14 mouse cellular contexts compared by ENCODE assay signal in the genomic region with DNA sequence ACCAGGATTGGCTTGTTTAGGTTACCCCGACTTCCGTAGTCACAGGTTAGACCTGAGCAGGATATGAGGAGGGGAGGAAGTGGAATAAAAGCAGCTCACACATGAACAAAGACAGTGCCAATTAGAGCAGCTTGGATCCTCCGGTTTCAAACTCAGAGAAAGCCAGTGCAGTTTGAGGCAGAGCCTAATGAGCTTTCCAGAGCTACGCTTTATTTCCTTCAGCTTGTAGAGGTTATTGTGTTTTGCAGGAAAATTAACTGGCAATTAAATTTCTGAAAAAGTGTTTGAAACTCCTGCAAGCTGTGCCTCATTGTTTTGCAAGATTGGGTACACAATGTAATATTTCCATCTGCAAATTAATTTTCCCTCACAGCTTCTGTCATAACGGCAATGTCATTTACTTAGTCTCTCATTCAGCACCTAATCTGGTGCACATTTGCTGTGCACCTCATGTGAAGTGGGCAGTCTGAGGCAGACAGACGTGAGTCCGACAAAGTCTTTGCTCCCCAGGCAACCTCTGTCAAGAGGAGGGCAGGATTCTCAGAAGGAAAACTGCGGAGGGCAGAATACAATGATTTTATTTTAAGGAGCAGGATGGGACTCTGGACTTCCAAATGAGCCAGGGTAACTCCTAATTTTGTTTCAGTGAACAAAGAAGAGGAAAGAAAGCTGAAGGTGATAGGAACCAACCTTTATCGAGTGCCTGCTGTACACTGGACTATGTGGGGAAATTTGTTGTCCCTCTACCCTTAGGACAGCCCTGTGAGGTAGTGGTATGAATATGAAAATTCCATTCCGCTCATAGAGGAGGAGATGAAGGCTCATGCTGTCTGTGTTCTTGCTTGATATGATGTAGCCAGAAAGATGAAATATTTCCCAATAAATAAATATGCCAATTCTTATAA.
A peak's percentile ranks its signal among the peaks of the same experiment; 100 is the strongest.
DNase-seq lines count a peak whose midpoint lies in the region; ATAC-seq and TF ChIP-seq lines count a peak whose summit lies in the region.
"Had no signal": no experiment of that assay in that cellular context is flagged by ENCODE, and none has a peak within 500 bp of the region (broad histone marks: within the 10 kb centered on the region; RNA-seq: fewer than 3 reads in every experiment).

No protein-coding gene starts in this region.

- peak overlapping the region; percentile 54 for H3K27ac ChIP-seq in heart, adult 2 months
- peak overlapping the region; percentile 44; the same call in 1 of the 2 replicates for H3K27ac ChIP-seq in left cerebral cortex, adult 2 months
- peak overlapping the region; percentile 83 for H3K27ac ChIP-seq in forebrain, embryonic 16.5 days (ENCODE audit: low read length)
- H3K27ac ChIP-seq in olfactory bulb, adult 2 months (ENCODE audit: insufficient read depth, low read depth, low read length), result peak overlapping the region; percentile 48; the same call in 1 of the 2 replicates
- H3K27ac ChIP-seq: limb, embryonic 10.5 days; liver, embryonic 15.5 days had no signal

- no peaks in the 10 kb centered on the region for H3K9me3 ChIP-seq in forebrain, embryonic 16.5 days (ENCODE audit: control insufficient read depth, low read length)
- H3K9me3 ChIP-seq: limb, embryonic 10.5 days; liver, embryonic 15.5 days had no signal

- H3K27me3 ChIP-seq in heart, adult 2 months (ENCODE audit: control insufficient read depth, insufficient read depth, low read length), result no peaks in the 10 kb centered on the region
- H3K27me3 ChIP-seq in forebrain, embryonic 16.5 days (replicated peaks; ENCODE audit: control insufficient read depth, insufficient read depth, low read length), result no peaks in the 10 kb centered on the region
- H3K27me3 ChIP-seq: liver, embryonic 15.5 days had no signal

- ATAC-seq in forebrain, embryonic 16.5 days, result peak; percentile 82
- ATAC-seq: inflammation-experienced regulatory T-cells, adult 6 months had no signal

- no peaks in the 10 kb centered on the region; the same call in 1 of the 2 replicates for H3K79me2 ChIP-seq in heart, adult 2 months (replicated peaks; ENCODE audit: control insufficient read depth, insufficient read depth, low read length)

- no peak overlapping the region; the same call in 1 of the 2 replicates for H3K4me3 ChIP-seq in heart, adult 2 months
- H3K4me3 ChIP-seq in left cerebral cortex, adult 2 months, result no peak overlapping the region
- no peak overlapping the region for H3K4me3 ChIP-seq in forebrain, embryonic 16.5 days (replicated peaks; ENCODE audit: low read length)
- H3K4me3 ChIP-seq in olfactory bulb, adult 2 months (ENCODE audit: insufficient read depth, low read depth, low read length), result no peak overlapping the region
- H3K4me3 ChIP-seq: limb, embryonic 10.5 days; liver, embryonic 15.5 days had no signal

- no peak overlapping the region for H3K4me2 ChIP-seq in forebrain, embryonic 16.5 days (ENCODE audit: low read length)
- H3K4me2 ChIP-seq: liver, embryonic 15.5 days had no signal

- 42% methylated on average over 10 of the region's 10 CpGs for WGBS in heart, adult 2 months
- 13% methylated on average over 10 of the region's 10 CpGs for WGBS in forebrain, embryonic 16.5 days
- WGBS in olfactory bulb, adult 2 months, result 50% methylated on average over 10 of the region's 10 CpGs

- H3K36me3 ChIP-seq in heart, adult 2 months (ENCODE audit: control insufficient read depth, insufficient read depth, low read length), result no peaks in the 10 kb centered on the region
- no peaks in the 10 kb centered on the region for H3K36me3 ChIP-seq in forebrain, embryonic 16.5 days (ENCODE audit: control insufficient read depth, insufficient read depth)
- H3K36me3 ChIP-seq: G1E; limb, embryonic 10.5 days; liver, embryonic 15.5 days had no signal

- TF ChIP-seq POLR2A in heart, adult 2 months (IDR thresholded peaks at IDR 0.05; ENCODE audit: insufficient read depth, low read depth, low read length), result no peak
- TF ChIP-seq POLR2A in olfactory bulb, adult 2 months (IDR thresholded peaks at IDR 0.05; ENCODE audit: insufficient read depth, low read depth, low read length), result no peak

- H3K9ac ChIP-seq in heart, adult 2 months (ENCODE audit: low read depth, low read length), result no peak overlapping the region
- H3K9ac ChIP-seq in forebrain, embryonic 16.5 days (replicated peaks; ENCODE audit: low read depth, low read length), result peak overlapping the region; percentile 42; the same call in 1 of the 2 replicates
- H3K9ac ChIP-seq: liver, embryonic 15.5 days had no signal

- peak in 1 of 2 experiments; percentile 27 for DNase-seq in heart, adult 2 months
- no peak for DNase-seq in heart, postnatal 4 days
- DNase-seq in left cerebral cortex, adult 2 months (ENCODE audit: extremely low spot score in 1 of 2, low spot score in 2 of 2), result no peak
- no peak for DNase-seq in left cerebral cortex, postnatal 14 days (ENCODE audit: low spot score in 2 of 2)
- no peak for DNase-seq in urinary bladder, postnatal 36 days (ENCODE audit: low spot score in 2 of 2)
- no peak for DNase-seq in kidney, adult 18-20 months
- DNase-seq: cerebellum, adult 8-10 months; kidney, postnatal 36 days had no signal

- no peak for TF ChIP-seq CTCF in heart, adult 2 months (IDR thresholded peaks at IDR 0.05)
- no peak for TF ChIP-seq CTCF in left cerebral cortex, adult 2 months (IDR thresholded peaks at IDR 0.05)
- TF ChIP-seq CTCF in olfactory bulb, adult 2 months (IDR thresholded peaks at IDR 0.05; ENCODE audit: insufficient read depth, low read depth, low read length), result no peak

- intact Hi-C loops in heart, adult 2 months (cut with DNase I), result loop anchor here (5.0 kb wide), 1 partner anchor 69 kb away; no protein-coding TSS in a partner anchor
- intact Hi-C loops in left cerebral cortex, adult 2 months (cut with DNase I), result loop anchor here (1.0 kb wide), 1 partner anchor 7 kb away; no protein-coding TSS in a partner anchor
- intact Hi-C loops in left cerebral cortex, postnatal 14 days (cut with DNase I), result loop anchor here (10.0 kb wide), 1 partner anchor 137 kb away; no protein-coding TSS in a partner anchor

- H3K4me1 ChIP-seq in heart, adult 2 months (ENCODE audit: control insufficient read depth, insufficient read depth, low read length), result peaks cover 7% of the 10 kb centered on the region
- peaks cover 12% of the 10 kb centered on the region for H3K4me1 ChIP-seq in forebrain, embryonic 16.5 days (replicated peaks; ENCODE audit: control insufficient read depth, insufficient read depth, low read length)
- peaks cover 4% of the 10 kb centered on the region for H3K4me1 ChIP-seq in olfactory bulb, adult 2 months (ENCODE audit: control insufficient read depth, insufficient read depth, low read length)
- H3K4me1 ChIP-seq: limb, embryonic 10.5 days; liver, embryonic 15.5 days had no signal

- no peak for TF ChIP-seq EP300 in heart, adult 2 months (IDR thresholded peaks at IDR 0.05; ENCODE audit: insufficient read depth, low read depth, low read length)
